Mouse (Mus musculus): Measurements from ENCODE around the gene Hrh3.

Gene Hrh3

DNA sequence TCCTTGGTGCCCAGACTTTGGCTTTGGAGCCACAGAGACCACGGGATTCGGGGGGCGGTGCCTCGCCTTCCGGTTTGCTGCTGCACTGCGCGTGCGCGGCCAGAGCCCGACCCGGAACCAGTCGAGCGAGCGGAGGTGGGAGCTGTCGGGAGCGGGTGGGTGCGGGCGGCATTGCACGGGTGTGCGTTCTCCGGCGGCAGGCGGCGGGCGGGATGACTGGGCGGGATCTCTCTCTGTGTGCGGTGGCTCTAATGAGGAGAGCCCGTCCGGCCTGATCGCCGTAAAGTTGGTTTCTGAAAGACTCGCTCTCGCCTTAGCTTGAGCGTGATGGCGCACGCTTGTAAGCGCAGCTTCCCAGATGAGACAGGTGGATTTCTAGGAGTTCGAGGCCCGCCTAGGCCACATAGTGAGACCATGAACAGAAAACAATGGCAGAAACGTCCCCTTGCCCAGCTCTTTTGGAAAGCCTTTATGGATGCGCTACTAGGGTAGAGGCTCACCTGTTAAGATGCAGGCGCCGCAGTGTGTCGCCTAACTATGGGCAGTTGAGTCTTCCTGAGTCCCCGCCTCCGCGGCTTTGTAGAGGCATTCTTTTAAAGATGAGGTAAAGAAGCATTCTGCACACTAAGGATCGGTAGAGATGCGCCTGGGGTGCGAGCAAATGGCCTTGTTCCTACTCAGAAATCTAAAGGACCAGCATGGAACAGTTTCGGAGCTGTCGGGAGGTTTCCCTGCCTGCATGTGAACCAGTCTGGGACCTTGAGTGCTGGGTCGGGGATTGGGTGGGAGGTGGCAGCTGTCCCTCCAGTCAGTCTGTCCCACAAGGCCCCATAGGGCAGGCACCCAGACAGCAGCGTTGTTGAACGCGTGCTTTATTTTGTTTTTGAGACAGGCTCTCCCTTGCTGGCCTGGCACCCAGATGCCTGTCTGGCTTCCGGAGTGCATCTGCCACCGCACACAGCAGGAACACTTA lies 33.5 kb downstream of the Hrh3 start, which contains the start of gene Mtg2:
Gene Mtg2 (plus strand): TSS at position 108 of the 973 bp plus-strand sequence.
- in situ Hi-C loops (cut with MboI; ENCODE audit: unreplicated experiment in 2 of 2): no loop called here

DNA sequence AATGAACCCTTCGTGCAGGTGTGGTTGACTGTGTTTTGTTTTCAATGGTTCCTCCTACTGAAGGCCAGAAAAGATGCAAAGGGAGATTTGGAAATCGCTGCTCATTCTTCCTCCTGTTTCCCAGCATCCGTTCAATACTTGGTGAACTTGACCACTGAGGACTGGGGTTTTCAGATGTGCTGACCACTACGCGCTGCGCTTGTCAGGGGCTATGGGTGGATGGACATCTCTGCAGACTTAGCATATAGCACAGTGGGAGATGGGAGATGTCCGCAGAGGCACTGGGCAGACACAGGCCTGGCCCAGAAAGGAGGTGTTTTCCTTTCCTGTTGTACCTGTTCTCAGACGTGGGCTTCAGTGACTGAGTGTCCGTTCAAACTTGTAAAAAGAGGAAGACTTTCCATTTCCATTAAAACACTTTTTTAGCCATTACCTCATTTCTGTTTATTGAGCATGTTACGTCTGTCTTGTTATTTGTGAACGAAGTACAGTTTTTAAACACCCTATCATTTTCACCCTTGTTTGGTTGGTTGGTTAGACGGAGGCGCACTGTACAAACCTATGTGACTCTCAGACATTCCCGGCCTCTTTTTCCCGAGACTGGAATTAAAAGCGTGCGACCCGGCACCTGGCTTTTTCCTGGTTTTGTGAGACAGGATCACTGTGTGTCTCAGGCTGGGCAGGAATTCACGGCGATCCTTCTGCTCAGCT lies 34.4 kb downstream of the Hrh3 start:
- in situ Hi-C loops (cut with MboI; ENCODE audit: unreplicated experiment in 2 of 2): no loop called here

DNA sequence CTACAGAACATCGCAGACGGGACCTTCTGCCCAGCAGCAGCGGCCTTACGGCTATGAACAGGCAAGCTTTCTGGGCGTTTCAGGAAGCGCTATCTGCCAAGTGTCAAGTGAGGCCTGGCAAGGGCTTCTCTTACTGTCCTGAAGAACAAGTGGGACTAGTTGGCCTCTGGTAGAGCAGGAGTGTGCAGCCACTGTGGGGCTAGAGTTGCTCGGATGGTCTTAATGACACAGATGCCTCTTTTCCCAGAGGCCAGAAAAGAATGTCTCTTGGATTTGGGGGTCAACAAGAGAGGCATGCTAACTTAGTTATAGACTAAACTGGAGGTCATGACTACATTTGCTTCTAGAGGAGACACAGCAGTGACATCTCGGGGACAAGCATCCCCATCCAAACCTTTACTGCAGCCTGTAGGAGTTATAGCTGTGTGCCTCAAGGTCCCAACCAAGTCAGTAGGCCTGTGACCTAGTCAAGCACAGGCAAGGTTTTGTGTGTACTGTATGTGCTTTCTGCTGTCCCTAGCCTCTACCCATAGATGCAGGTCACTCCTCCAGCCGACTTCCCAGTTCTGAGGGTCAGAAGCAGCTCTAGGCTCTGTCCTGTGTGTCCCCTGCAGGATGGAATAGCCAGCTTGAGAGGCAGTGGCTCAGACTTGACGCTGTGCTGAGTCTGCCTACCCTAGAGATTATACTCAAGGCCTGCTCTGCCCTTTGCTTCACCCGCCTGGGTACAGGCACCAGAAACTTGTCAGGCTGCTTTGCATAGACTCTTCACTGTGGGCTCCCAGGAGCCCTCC lies 40.8 kb downstream of the Hrh3 start:
- in situ Hi-C loops (cut with MboI; ENCODE audit: unreplicated experiment in 2 of 2): no loop called here

DNA sequence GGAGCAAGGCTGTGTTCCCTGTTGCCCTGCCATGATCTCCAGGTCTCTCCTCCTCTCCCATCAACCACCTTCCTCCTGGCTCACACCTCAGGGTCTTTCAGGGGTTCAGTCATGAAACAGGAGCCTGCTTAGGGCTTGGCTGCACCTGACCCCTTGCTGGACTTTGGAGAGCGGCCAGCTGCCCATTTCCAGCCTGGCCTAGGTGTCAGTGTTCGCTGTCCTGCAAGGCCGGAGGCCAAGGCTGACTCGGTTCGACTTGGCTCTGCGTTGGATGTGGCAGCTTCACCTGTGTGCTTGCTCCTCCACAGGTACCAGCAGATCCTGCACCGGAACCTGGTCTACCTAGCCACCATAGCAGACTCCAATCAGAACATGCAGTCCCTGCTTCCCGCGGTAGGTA lies 51.3 kb downstream of the Hrh3 start:
- in situ Hi-C loops (cut with MboI; ENCODE audit: unreplicated experiment in 2 of 2): loop anchor here in 1 of 2 experiments (5.0 kb wide), 1 partner anchor 74 kb away; no protein-coding TSS in a partner anchor

DNA sequence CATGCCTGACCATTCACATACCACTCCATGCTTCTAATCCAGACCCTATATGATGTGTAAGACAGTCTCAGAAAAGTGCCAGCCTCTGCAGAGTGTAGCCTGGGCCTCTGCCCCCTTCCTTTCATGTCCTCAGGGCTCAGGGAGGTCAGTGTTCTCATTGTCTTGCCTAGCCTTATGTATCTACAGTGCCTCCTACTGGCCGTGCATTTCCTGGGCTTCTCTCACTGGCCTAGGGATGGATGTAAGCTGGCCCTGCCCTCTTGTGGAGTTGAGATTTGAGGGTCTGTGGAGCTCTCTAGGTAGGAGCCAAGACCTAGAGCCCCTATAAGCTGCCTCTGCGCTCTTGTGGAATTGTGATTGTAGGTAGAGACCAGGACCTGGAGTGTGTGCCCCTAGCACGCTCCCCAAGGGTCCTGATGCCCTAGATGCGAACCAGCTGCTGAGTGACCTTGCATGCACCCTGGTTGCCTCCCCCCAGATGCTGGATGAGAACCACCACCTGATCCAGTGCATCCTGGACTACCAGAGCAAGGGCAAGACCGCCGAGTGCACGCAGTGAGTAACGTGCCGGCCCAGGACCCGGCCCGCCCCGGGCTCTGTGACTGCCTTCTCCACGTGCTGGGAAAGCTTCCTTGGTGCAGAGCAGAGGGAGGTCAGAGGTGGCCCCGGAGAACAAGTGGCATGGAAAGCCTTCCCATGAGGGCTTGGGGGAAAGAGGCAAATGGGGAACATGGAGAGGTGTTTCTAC lies 52.1 kb downstream of the Hrh3 start:
- in situ Hi-C loops (cut with MboI; ENCODE audit: unreplicated experiment in 2 of 2): loop anchor here in 1 of 2 experiments (5.0 kb wide), 1 partner anchor 75 kb away; no protein-coding TSS in a partner anchor

DNA sequence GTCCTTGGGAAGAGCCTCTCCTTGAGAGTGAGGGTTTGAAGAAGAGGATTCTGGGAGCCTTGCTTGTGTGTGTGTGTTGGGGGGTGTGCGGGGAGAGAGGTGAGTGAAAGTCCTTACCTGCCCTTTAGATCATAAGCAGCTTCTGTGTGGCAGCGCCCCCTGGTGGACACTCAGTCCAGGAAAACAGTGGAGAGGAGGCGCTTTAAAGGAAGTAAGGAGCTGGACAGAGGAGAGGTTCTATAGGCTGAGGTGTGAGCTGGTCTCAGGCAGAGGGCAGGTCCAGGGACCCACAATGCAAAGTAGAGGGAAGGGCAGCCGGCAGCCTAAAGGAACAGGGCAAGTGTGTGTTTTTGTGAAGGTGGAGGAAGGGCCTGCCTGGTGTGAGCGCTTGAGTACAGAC lies 53.3 kb downstream of the Hrh3 start:
- in situ Hi-C loops (cut with MboI; ENCODE audit: unreplicated experiment in 2 of 2): loop anchor here in 1 of 2 experiments (5.0 kb wide), 1 partner anchor 76 kb away; no protein-coding TSS in a partner anchor

Measured in v-Abl transformed pro-B cells (cell line).